Mouse (Mus musculus) neural tube, embryonic 11.5 days (tissue): ENCODE measurements around the gene Manba. TPM values are rescaled to one million over a fixed set of nuclear protein-coding genes. Genes with fewer than 3 reads are reported as not detected.
"Not testable (repeated sequence)": the region's sequence is repeated elsewhere in the genome, so short reads cannot be mapped to it uniquely, and the experiment has no call there.

ENCODE experiments used
- ATAC-seq: fragments of 200-750 bp; cut with Nextera tagmentation; 2 replicates; pipeline ENCODE4 v1.8.0; 2017; ENCODE audit warnings: moderate number of reproducible peaks, mild to moderate bottlenecking, moderate TSS enrichment, moderate library complexity; ENCODE audit not compliant: insufficient read depth, low FRiP score, low TSS enrichment
- DNase-seq: peaks from one replicate; pipeline ENCODE4 v3.0.0-alpha.2; 2015; ENCODE audit warnings: low spot score
- H3K27ac ChIP-seq: fragments of 300-500 bp; sonication (generic); 2 replicates; pipeline ENCODE4 v1.5.1; 2014; ENCODE audit warnings: low read depth, mild to moderate bottlenecking, low read length
- H3K27me3 ChIP-seq: fragments of 300-500 bp; sonication (generic); 2 replicates; pipeline ENCODE4 v1.6.1; 2014; ENCODE audit warnings: mild to moderate bottlenecking, low read length, mixed read lengths; ENCODE audit not compliant: control insufficient read depth, insufficient read depth
- H3K36me3 ChIP-seq: fragments of 300-500 bp; sonication (generic); 2 replicates; pipeline ENCODE4 v1.6.1; 2014; ENCODE audit warnings: mild to moderate bottlenecking, low read length, moderate library complexity, mixed read lengths; ENCODE audit not compliant: control insufficient read depth, insufficient read depth
- H3K4me1 ChIP-seq: fragments of 300-500 bp; sonication (generic); 2 replicates; pipeline ENCODE4 v1.6.1; 2014; ENCODE audit warnings: low read length, mixed read lengths; ENCODE audit not compliant: control insufficient read depth, insufficient read depth
- H3K4me2 ChIP-seq: fragments of 300-500 bp; sonication (generic); 2 replicates; pipeline ENCODE4 v1.6.1; 2014; ENCODE audit warnings: low read depth, mild to moderate bottlenecking, moderate library complexity
- H3K4me3 ChIP-seq: fragments of 300-500 bp; sonication (generic); 2 replicates; pipeline ENCODE4 v1.5.1; 2014; ENCODE audit warnings: low read depth, low read length
- H3K9ac ChIP-seq: fragments of 300-500 bp; sonication (generic); 2 replicates; pipeline ENCODE4 v1.6.1; 2014; ENCODE audit warnings: mild to moderate bottlenecking, low read length
- H3K9me3 ChIP-seq: fragments of 300-500 bp; sonication (generic); 2 replicates; pipeline ENCODE4 v1.6.1; 2016; ENCODE audit warnings: low read length; ENCODE audit not compliant: control insufficient read depth
- WGBS: fragments of 180-500 bp; shearing (Covaris S2); extraction: QIAGEN DNeasy Blood & Tissue Kit; methylation state at CpG from one replicate; pipeline ENCODE4 v1.1.7; 2014; 5-methylcytosine and 5-hydroxymethylcytosine counted together
- polyA plus RNA-seq: library from polyadenylated mRNA; unstranded; fragments of >200 nt; fragmentation: Nextera tagmentation; extraction: Ambion mirVana; gene quantifications from 2 replicates; pipeline ENCODE4 v1.2.1, GENCODE M21; 2014

The Manba gene
- polyA plus RNA-seq, 1 experiment from 2014 or later, result 3.1 TPM

DNA sequence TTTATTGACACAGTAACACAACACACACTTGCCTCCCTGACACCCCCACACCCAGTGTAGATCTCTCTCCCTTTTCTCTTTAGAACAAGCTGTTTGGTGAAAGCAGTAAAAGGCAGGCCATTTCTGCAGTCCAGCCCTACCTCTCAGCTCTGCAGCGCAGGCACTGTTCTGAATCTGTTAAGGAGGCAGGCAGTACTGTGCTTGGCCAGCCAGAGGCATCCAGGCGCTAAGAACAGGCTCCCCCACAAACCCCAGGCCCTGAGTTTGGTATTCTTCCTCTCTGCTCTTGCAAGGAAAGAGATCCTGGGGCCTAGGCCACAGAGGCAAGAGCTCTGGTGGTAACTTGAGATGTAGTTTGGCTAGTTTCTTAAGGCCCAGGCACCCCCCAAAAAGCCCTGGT, 39.5 kb downstream of the Manba start:
- not testable (repeated sequence) for ATAC-seq, H3K4me3 ChIP-seq, H3K4me1 ChIP-seq, H3K27ac ChIP-seq, H3K9ac ChIP-seq, DNase-seq, H3K4me2 ChIP-seq, H3K27me3 ChIP-seq, H3K36me3 ChIP-seq, H3K9me3 ChIP-seq
- WGBS, result 15% methylated on average over 2 of the region's 2 CpGs

DNA sequence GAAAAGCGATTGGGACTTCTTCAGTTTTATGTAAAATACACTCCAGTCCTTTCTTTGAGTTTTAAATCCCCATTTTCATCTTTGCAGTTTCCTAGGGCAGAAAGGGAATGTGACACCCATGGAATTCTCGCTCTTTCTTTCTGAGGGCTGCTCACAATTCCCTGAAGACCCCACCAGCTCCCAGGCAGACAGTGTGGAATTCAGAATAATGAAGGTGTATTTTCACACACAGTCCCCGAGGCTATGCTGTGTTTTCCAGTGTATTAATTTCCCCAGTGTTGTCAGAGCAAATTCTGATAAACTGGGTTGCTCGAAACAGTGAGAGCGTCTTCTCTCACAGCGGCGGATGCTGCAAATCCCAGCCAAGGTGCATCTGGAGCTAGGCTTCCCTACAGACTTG, 44.3 kb downstream of the Manba start:
- Histone ChIP-seq H3K4me1 (no peaks in the 10 kb centered on the region), H3K27ac (no peak overlapping the region), H3K27me3 (no peaks in the 10 kb centered on the region), H3K9ac (no peak overlapping the region), H3K36me3 (no peaks in the 10 kb centered on the region), H3K9me3 (no peaks in the 10 kb centered on the region), H3K4me3 (no peak overlapping the region), H3K4me2 (no peak overlapping the region)
- no peak for DNase-seq
- ATAC-seq, result no peak
- 90% methylated on average over 7 of the region's 7 CpGs for WGBS

DNA sequence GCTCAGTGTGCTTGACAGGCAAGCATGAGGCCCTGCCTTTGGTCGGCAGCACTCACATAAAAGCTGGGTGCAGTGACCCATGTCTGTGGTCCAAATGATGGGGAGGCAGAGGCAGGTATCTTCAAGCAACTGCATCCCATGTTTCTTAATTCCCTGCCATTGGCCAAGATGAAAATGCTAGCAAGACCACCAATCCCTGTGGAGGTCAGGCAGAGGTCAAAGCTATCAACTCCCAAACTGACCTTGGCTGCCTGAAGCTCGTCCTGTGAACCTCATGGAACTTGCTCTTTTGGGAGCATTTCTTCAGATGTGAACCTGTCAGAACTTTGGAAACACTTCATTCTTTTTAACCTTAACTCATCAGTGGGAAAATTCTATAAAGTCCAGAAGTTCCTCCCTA, 46.4 kb downstream of the Manba start:
- ATAC-seq (no peak), DNase-seq (no peak)
- WGBS, result 63% methylated on average over 2 of the region's 2 CpGs
- Histone ChIP-seq H3K4me3 (no peak overlapping the region), H3K9me3 (no peaks in the 10 kb centered on the region), H3K9ac (no peak overlapping the region), H3K27me3 (no peaks in the 10 kb centered on the region), H3K4me1 (no peaks in the 10 kb centered on the region), H3K36me3 (no peaks in the 10 kb centered on the region), H3K4me2 (no peak overlapping the region), H3K27ac (no peak overlapping the region)

DNA sequence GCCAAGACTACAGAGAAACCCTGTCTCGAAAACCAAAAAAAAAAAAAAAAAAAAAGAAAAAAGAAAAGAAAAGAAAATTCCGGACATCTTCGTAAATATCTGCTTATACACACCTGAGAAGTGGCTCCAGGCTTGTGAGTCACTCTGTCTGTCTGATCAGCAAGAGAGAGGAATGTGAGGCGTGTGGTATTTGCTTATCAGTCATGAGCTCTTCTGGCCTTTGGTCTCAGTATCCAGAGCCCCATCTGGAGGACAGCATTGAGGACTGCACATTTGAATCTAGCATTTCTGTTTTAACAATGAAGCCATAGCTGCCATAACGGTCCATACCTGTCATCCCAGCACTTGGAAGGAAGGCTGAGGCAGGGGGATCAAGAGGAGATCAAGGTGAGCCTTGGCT, 48.7 kb downstream of the Manba start:
- H3K9me3 ChIP-seq, result no peaks in the 10 kb centered on the region
- H3K27me3 ChIP-seq, result no peaks in the 10 kb centered on the region
- 88% methylated on average over 4 of the region's 5 CpGs for WGBS
- no peak overlapping the region for H3K27ac ChIP-seq
- no peak overlapping the region for H3K4me3 ChIP-seq
- no peaks in the 10 kb centered on the region for H3K4me1 ChIP-seq
- no peak overlapping the region for H3K9ac ChIP-seq
- no peak overlapping the region for H3K4me2 ChIP-seq
- H3K36me3 ChIP-seq, result no peaks in the 10 kb centered on the region
- ATAC-seq (no peak), DNase-seq (no peak)

DNA sequence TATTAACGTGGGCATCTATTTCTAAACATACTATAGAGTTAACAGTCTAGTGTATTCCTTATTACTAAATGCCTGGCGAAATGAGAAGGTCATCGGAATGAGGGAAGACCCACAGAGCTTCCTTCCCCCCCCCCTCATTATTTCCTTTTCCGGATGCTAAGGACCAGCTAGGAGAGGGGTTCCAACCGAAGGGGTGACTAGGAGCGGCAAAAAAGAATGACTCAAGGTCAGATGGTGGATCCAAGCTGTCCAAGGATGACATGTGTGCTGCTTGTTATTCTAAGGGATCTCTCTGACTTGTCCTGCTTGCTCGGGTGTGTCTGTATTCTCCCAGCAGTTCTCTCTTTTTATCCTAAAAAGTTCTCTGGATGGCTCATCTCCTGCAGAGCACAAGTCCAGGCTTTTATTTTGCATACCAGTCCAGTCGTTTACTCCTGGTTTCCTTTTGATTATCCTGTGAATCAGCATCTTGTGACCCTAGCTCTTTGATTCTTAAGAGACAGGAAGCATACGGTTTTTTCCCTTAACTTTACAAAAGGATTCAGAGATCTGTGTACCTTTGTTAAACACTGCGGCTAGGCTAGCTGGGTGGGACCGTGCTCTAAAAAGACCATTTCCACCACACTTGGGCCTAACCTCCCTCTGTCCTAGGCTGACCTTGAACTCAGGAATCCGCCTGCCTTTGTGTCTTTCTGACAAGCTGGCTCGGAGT, 61.0 kb downstream of the Manba start:
- no peaks in the 10 kb centered on the region for H3K9me3 ChIP-seq
- DNase-seq (no peak), ATAC-seq (no peak)
- H3K9ac ChIP-seq, result no peak overlapping the region
- no peak overlapping the region for H3K4me2 ChIP-seq
- H3K4me3 ChIP-seq, result no peak overlapping the region
- no peaks in the 10 kb centered on the region for H3K27me3 ChIP-seq
- H3K4me1 ChIP-seq, result no peaks in the 10 kb centered on the region
- no peaks in the 10 kb centered on the region for H3K36me3 ChIP-seq
- H3K27ac ChIP-seq, result no peak overlapping the region
- WGBS, result 72% methylated on average over 13 of the region's 13 CpGs

DNA sequence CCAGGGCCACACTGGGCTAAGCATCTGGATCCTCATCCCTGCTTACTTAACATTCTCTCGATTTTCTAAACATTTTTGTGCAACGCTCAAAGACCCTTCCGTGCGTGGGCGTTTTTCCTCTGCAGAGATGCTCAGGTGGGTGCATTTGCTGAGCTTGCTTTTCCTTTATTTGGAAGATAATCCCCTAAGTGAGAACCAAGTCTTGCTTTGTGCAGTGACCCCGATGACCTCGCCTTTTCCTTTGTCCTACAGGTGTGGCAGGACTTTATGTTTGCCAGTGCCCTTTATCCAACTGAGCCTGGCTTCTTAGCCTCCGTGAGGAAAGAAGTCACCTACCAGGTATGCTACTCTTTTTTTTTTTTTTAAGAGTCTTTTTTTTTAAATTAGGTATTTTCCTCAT, 61.9 kb downstream of the Manba start:
- ATAC-seq (no peak), DNase-seq (no peak)
- Histone ChIP-seq H3K4me2 (no peak overlapping the region), H3K36me3 (no peaks in the 10 kb centered on the region), H3K27me3 (no peaks in the 10 kb centered on the region), H3K9me3 (no peaks in the 10 kb centered on the region), H3K4me3 (no peak overlapping the region), H3K9ac (no peak overlapping the region), H3K4me1 (no peaks in the 10 kb centered on the region), H3K27ac (no peak overlapping the region)
- WGBS, result 88% methylated on average over 8 of the region's 8 CpGs

DNA sequence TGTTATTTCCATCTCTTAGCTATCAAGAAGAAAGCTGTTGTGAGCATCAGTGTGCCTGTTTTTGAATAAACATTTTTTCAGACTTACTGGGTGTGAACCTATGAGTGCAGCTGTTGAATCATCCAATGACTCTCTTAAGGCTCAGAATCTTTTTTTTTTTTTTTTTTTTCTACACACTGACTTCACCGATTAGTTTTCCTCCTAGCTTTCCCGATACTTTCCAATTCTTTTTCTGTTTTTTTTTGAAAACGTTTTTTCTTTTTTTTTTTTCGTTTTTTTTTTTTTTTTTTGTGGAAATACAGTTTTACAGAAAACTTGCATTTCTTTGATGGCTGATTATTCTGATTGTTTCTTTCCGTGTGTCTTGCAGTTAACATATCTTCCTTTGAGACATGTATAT, 67.5 kb downstream of the Manba start:
- no peaks in the 10 kb centered on the region for H3K9me3 ChIP-seq
- ATAC-seq (no peak), DNase-seq (no peak)
- 81% methylated on average over 5 of the region's 5 CpGs for WGBS
- H3K4me3 ChIP-seq, result no peak overlapping the region
- no peak overlapping the region for H3K27ac ChIP-seq
- no peaks in the 10 kb centered on the region for H3K27me3 ChIP-seq
- no peak overlapping the region for H3K4me2 ChIP-seq
- no peaks in the 10 kb centered on the region for H3K4me1 ChIP-seq
- no peak overlapping the region for H3K9ac ChIP-seq
- H3K36me3 ChIP-seq, result no peaks in the 10 kb centered on the region

DNA sequence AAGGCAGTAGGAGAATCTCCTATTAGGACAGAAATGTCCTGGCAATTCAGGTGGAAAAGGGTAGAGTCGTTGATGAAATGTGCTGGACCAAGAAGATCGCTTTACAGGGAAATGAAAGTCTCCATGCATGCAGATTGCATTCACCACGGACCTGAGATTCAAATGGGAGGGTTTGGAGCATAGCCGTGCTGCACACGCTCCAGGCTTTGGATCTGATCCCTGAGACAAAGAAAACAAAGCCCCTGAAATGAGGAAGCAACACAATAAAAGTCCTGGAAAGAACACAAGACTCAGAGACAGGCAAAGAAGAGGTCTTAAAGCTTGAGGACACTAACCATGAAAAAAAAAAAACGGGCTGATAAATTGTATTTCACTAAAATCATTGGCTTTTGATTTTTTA, 69.8 kb downstream of the Manba start:
- 69% methylated on average over 6 of the region's 6 CpGs for WGBS
- Histone ChIP-seq H3K27ac (no peak overlapping the region), H3K9me3 (no peaks in the 10 kb centered on the region), H3K36me3 (no peaks in the 10 kb centered on the region), H3K4me1 (no peaks in the 10 kb centered on the region), H3K4me3 (no peak overlapping the region), H3K9ac (no peak overlapping the region), H3K4me2 (no peak overlapping the region), H3K27me3 (no peaks in the 10 kb centered on the region)
- DNase-seq (no peak), ATAC-seq (no peak)

DNA sequence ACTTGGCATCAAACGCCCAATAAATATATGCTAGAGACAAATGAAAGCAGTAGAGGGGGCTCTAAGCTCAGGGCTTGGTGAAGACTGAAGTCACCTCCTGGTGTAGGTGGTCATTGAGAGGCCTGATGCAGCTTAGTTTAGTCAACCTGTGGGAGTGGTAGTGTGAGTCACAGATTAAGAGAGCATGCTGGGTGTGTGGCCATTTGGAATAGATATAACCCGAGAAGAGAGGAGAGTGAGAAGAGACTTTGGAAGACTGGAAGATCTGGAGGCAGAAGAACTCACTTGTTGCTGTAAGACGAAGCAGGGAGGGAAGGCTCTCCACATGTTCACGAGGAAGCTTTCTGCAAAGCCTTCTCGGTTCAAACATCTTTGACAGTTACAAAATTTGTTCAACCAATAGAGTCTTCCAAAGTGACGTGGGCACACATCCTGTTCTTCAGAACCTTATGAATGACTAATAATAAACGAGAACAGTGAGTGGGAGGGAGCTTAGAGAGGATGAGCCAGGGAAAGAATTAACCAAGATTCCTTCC, 70.7 kb downstream of the Manba start:
- Histone ChIP-seq H3K27ac (no peak overlapping the region), H3K9ac (no peak overlapping the region), H3K36me3 (no peaks in the 10 kb centered on the region), H3K4me3 (no peak overlapping the region), H3K4me1 (no peaks in the 10 kb centered on the region), H3K4me2 (no peak overlapping the region), H3K27me3 (no peaks in the 10 kb centered on the region), H3K9me3 (no peaks in the 10 kb centered on the region)
- ATAC-seq, result no peak
- 84% methylated on average over 7 of the region's 7 CpGs for WGBS
- no peak for DNase-seq
